Mouse (Mus musculus) olfactory bulb, adult 2 months (tissue): ENCODE results near the gene Tsen34.
"Not testable (repeated sequence)": the region's sequence is repeated elsewhere in the genome, so short reads cannot be mapped to it uniquely, and the experiment has no call there.

ENCODE experiments used
- CTCF ChIP-seq: fragments of 200-500 bp; IDR thresholded peaks from 2 replicates; pipeline ENCODE4 v1.5.1; 2012; ENCODE audit warnings: low read depth, mild to moderate bottlenecking, low read length, moderate library complexity; ENCODE audit not compliant: insufficient read depth
- POLR2A ChIP-seq: fragments of 200-500 bp; IDR thresholded peaks from 2 replicates; pipeline ENCODE4 v1.6.1; 2012; ENCODE audit warnings: mild to moderate bottlenecking, low read depth, low read length, moderate library complexity; ENCODE audit not compliant: insufficient read depth

DNA sequence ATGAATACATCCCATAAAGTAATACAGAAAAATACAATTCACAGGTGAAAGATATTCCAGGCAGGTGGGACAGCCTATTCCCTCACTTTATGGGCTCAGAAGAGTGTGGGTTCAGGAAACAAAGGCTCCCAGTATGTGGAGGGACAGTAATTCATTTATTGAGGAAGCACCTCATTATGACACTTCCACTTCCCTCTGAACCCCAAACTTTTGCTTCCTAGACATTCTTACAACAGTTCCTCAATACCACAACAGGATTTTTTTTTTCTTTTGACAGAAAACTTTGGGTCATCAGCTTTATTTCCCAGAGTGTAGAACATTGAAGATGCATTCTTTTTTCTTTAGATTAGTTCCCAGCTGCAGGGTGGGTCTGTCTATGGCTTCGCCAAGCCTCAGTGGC is 40.0 kb downstream of the Tsen34 start:
- TF ChIP-seq CTCF, POLR2A: not testable (repeated sequence)
